Mouse (Mus musculus) midbrain, embryonic 13.5 days (tissue): ENCODE results near the gene Vwa3a. TPM values are rescaled to one million over a fixed set of nuclear protein-coding genes. Genes with fewer than 3 reads are reported as not detected.

Source experiments
- ATAC-seq: fragments of 200-750 bp; cut with Nextera tagmentation; 2 replicates; pipeline ENCODE4 v1.8.0; 2017; ENCODE audit warnings: mild to moderate bottlenecking, moderate TSS enrichment, moderate library complexity
- H3K27ac ChIP-seq: fragments of 300-500 bp; sonication (generic); 2 replicates; pipeline ENCODE4 v1.5.1; 2015; ENCODE audit warnings: inconsistent platforms, mild to moderate bottlenecking, moderate library complexity
- H3K27me3 ChIP-seq: fragments of 300-500 bp; sonication (generic); 2 replicates; pipeline ENCODE4 v1.6.1; 2015; ENCODE audit warnings: mild to moderate bottlenecking, inconsistent platforms
- H3K36me3 ChIP-seq: fragments of 300-500 bp; sonication (generic); 2 replicates; pipeline ENCODE4 v1.6.1; 2015; ENCODE audit warnings: mild to moderate bottlenecking, inconsistent platforms
- H3K4me1 ChIP-seq: fragments of 300-500 bp; sonication (generic); replicated peaks from 2 replicates; pipeline ENCODE4 v1.6.1; 2015; ENCODE audit warnings: inconsistent platforms
- H3K4me2 ChIP-seq: fragments of 300-500 bp; sonication (generic); replicated peaks from 2 replicates; pipeline ENCODE4 v1.6.1; 2015; ENCODE audit warnings: moderate library complexity, mild to moderate bottlenecking, inconsistent platforms
- H3K4me3 ChIP-seq: fragments of 300-500 bp; sonication (generic); replicated peaks from 2 replicates; pipeline ENCODE4 v1.5.1; 2015; ENCODE audit warnings: mild to moderate bottlenecking, inconsistent platforms
- H3K9ac ChIP-seq: fragments of 300-500 bp; sonication (generic); replicated peaks from 2 replicates; pipeline ENCODE4 v1.6.1; 2015; ENCODE audit warnings: mild to moderate bottlenecking, inconsistent platforms
- H3K9me3 ChIP-seq: fragments of 300-500 bp; sonication (generic); 2 replicates; pipeline ENCODE4 v1.6.1; 2016; ENCODE audit warnings: mild to moderate bottlenecking, inconsistent platforms
- WGBS: fragments of 180-500 bp; shearing (Covaris S2); methylation state at CpG from one replicate; pipeline ENCODE4 v1.1.7; 2015; 5-methylcytosine and 5-hydroxymethylcytosine counted together
- polyA plus RNA-seq: library from polyadenylated mRNA; unstranded; fragments of >200 nt; fragmentation: Nextera tagmentation; extraction: Ambion mirVana; gene quantifications from 2 replicates; pipeline ENCODE4 v1.2.1, GENCODE M21; 2015

Vwa3a gene
- polyA plus RNA-seq, 1 experiment from 2014 or later: 1.2 TPM

DNA sequence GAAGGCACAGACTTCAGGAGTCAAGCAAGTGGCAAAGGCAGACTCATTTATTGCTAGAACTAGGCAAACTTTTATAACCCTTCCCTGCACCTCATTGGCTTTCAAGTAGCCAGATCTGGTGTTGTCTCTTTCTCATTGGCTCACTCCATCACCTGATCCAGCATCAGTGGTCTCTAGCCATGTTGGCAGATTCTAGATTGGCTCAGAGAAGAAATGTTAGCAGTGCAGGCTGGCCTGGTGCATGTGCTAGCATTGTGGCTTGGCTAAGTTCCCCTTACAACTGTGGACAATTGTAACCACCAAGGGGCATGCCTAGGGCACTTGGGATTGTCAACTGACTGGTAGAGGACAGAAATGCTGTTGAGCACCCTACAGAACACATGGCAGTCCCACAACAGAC lies 12.2 kb downstream of the Vwa3a start:
- Histone ChIP-seq H3K4me2 (no peak overlapping the region), H3K4me1 (no peaks in the 10 kb centered on the region)

DNA sequence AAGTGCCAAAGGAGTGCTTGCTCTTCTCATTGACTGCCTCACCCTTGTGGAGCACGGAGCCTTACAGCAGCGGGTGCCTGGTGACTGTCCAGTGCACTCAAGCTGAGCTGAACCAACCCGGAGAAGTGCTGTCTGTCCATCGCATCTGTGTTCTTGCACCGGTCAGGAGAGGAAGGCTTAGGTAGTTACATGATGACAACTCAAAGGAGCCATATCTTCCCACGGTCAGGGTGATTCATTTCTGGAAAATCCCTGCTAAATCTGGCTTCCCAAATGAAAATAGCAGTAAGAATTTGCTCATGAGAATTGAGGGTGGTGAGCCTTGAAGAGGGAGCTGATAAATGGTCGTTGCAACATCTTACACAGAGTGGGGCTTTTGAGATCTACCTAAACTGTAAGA lies 12.8 kb downstream of the Vwa3a start:
- Histone ChIP-seq H3K27me3 (no peaks in the 10 kb centered on the region), H3K4me3 (no peak overlapping the region), H3K4me1 (no peaks in the 10 kb centered on the region), H3K9me3 (no peaks in the 10 kb centered on the region), H3K9ac (no peak overlapping the region), H3K36me3 (no peaks in the 10 kb centered on the region), H3K4me2 (no peak overlapping the region), H3K27ac (no peak overlapping the region)
- no peak for ATAC-seq
- WGBS: 88% methylated on average over 7 of the region's 7 CpGs

More for the DNA sequence above, 12.2 kb downstream of the Vwa3a start:
- Histone ChIP-seq H3K27ac (no peak overlapping the region), H3K9me3 (no peaks in the 10 kb centered on the region), H3K27me3 (no peaks in the 10 kb centered on the region), H3K36me3 (no peaks in the 10 kb centered on the region), H3K4me3 (no peak overlapping the region), H3K9ac (no peak overlapping the region)
- no peak for ATAC-seq

DNA sequence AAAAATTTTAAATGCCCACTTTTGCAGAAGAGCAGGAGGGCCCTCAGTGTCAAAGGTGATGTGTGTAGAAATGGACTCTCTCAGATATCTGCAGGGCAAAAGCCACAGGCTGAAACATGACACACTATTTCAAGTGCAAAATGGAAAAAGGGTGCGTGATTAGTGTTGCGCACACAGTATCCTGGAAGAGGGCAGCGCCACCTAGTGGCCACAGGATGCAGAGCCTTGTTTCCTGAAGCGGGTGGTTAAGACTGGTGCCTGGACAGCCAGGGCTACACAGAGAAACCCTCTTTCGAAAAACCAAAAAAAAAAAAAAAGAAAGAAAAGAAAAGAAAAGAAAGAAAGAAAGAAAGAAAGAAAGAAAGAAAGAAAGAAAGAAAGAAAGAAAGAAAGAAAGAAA lies 15.6 kb downstream of the Vwa3a start:
- no peak overlapping the region for H3K4me2 ChIP-seq

DNA sequence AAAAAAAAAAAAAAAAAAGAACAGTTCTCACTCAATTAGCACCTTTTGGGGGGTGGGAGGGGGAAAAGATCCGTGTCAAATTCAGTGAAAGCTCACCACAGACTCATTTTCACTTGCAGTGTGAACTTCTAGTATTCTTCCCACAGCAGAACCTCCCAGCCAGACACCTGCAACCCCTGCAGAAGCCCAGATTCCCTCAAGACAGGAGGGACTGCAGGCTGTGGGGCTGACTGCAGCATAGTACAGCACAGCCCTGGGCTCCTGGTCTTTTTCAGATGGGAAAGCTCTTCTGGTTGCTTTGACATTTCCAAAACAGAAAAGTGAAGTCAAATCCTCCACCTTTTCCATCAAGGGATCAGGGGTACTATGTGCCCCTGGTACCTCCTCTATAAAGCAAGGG lies 28.3 kb downstream of the Vwa3a start:
- Histone ChIP-seq H3K4me3 (no peak overlapping the region), H3K27me3 (no peaks in the 10 kb centered on the region), H3K36me3 (no peaks in the 10 kb centered on the region), H3K27ac (no peak overlapping the region), H3K4me1 (peaks cover 5% of the 10 kb centered on the region; the same call in 1 of the 2 replicates), H3K9ac (no peak overlapping the region), H3K4me2 (no peak overlapping the region), H3K9me3 (no peaks in the 10 kb centered on the region)
- ATAC-seq: no peak
- WGBS: 0% methylated on average over 1 of the region's 1 CpGs

More for the DNA sequence above, 15.6 kb downstream of the Vwa3a start:
- 11% methylated on average over 5 of the region's 5 CpGs for WGBS
- Histone ChIP-seq H3K27me3 (no peaks in the 10 kb centered on the region), H3K4me1 (no peaks in the 10 kb centered on the region), H3K9me3 (no peaks in the 10 kb centered on the region), H3K4me3 (no peak overlapping the region), H3K36me3 (no peaks in the 10 kb centered on the region), H3K27ac (no peak overlapping the region), H3K9ac (no peak overlapping the region)
- ATAC-seq: peak; percentile 86

DNA sequence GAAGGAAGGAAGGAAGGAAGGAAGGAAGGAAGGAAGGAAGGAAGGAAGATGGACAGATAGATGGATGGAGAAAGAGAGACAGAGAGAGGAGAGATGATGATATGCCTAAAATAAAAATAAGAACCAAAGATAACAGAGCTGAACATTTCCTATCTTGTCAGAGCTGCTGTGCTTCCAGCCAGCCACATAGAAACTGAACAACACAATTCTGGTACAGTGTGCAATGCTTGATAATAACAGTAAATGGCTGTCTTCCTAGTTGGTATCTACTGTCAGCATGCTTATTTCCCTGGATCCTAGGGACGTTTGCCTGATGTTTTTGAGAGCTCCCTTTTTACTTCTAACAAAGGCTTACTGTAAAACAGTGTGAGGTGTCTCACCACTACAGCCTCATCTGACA lies 32.3 kb downstream of the Vwa3a start:
- Histone ChIP-seq H3K4me1 (peaks cover 5% of the 10 kb centered on the region; the same call in 1 of the 2 replicates), H3K27me3 (no peaks in the 10 kb centered on the region), H3K9ac (no peak overlapping the region), H3K4me3 (no peak overlapping the region), H3K36me3 (no peaks in the 10 kb centered on the region), H3K9me3 (no peaks in the 10 kb centered on the region), H3K4me2 (no peak overlapping the region), H3K27ac (no peak overlapping the region)
- 48% methylated on average over 1 of the region's 1 CpGs for WGBS
- ATAC-seq: no peak

DNA sequence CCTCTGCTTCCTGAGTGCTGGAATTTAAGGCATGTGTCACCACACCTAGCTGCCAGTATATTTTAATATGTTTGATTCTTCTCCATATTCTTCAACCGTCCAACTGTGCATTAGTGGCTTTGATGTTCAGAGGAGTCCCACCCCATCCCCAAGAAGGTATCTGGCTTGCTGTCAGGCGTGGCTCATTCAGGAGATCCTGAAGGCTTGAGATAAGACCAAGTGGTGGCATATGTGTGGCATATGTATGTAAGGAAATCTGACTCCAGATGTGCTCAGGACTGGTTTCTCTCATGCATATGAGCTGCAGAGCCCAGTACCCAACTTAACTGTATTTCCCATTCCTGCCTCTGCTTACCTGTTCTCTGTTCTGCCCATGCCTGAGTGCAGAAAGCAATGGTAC lies 38.9 kb downstream of the Vwa3a start:
- H3K4me1 ChIP-seq: no peaks in the 10 kb centered on the region
- no peak for ATAC-seq
- no peaks in the 10 kb centered on the region for H3K27me3 ChIP-seq

DNA sequence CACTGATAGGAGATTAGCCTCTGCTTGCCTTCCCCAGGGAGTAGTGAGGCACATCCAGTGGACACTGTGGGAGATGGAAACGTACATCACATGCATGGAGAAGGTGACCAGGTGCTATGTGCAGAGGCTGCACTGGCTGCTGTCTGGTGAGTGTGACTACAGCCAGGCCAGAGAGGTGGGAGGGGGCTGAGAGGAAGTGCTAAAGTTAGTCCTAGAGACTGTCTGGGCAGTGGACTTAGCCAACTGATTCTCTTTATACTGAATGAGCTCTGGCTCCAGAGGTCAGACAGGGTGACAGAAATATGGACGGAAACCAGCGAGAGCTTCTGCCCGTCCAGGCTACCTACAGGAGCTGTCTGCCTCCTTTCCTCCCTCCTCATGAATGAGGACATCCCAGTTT lies 56.4 kb downstream of the Vwa3a start:
- WGBS: 83% methylated on average over 4 of the region's 4 CpGs

More for the DNA sequence above, 38.9 kb downstream of the Vwa3a start:
- no peaks in the 10 kb centered on the region for H3K36me3 ChIP-seq
- H3K4me3 ChIP-seq: no peak overlapping the region
- no peaks in the 10 kb centered on the region for H3K9me3 ChIP-seq
- no peak overlapping the region for H3K27ac ChIP-seq
- H3K9ac ChIP-seq: no peak overlapping the region
- H3K4me2 ChIP-seq: no peak overlapping the region
- WGBS: 73% methylated on average over 2 of the region's 2 CpGs

DNA sequence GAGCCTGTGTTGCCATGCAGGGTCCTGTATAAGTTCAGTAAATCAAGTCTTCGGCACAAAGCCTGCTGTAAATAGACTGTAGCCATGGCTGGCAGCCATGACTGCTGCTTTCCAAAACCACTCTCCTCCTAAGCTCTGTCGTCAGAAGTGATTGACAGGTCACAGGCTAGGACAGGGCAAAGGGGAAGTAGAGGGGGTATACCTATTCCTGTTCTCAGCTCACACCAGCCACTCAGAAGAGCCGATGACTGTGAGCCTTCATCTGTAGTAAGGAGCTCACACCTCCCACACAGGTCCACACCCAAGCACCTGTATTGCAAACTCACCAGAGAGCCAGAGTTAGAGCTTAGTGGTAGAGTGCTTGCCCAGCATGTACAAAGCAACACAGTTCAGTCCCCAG lies 57.3 kb downstream of the Vwa3a start:
- H3K4me3 ChIP-seq: no peak overlapping the region
- no peak overlapping the region for H3K9ac ChIP-seq
- no peak for ATAC-seq
- no peak overlapping the region for H3K4me2 ChIP-seq
- no peak overlapping the region for H3K27ac ChIP-seq
- H3K9me3 ChIP-seq: no peaks in the 10 kb centered on the region
- H3K27me3 ChIP-seq: no peaks in the 10 kb centered on the region
- WGBS: 83% methylated on average over 3 of the region's 3 CpGs
- no peaks in the 10 kb centered on the region for H3K4me1 ChIP-seq
- H3K36me3 ChIP-seq: no peaks in the 10 kb centered on the region

More for the DNA sequence above, 56.4 kb downstream of the Vwa3a start:
- Histone ChIP-seq H3K9me3 (no peaks in the 10 kb centered on the region), H3K36me3 (no peaks in the 10 kb centered on the region), H3K27ac (no peak overlapping the region), H3K27me3 (no peaks in the 10 kb centered on the region), H3K4me1 (no peaks in the 10 kb centered on the region), H3K9ac (no peak overlapping the region), H3K4me3 (no peak overlapping the region), H3K4me2 (no peak overlapping the region)
- ATAC-seq: no peak

DNA sequence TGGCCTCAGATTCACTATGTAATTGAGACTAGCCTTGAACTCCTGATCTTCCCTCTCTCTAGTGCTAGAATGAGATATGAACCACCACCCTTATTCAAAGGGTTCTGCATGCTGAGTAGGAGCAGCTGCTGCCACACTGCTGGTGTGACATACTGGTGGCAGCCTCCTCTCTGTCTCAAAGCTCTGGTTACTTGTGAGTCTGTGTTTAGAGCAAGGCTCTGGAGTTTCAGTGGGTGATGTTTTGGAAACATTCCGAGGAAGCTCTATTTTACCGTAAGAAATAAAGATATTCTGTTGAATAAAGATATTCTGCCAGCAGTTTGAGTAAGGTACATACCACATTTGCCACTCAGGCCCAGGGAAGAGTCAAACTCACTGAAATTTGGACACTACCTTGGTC lies 64.2 kb downstream of the Vwa3a start:
- Histone ChIP-seq H3K4me3 (no peak overlapping the region), H3K4me1 (no peaks in the 10 kb centered on the region), H3K36me3 (no peaks in the 10 kb centered on the region), H3K9ac (no peak overlapping the region), H3K27ac (no peak overlapping the region), H3K4me2 (no peak overlapping the region), H3K27me3 (no peaks in the 10 kb centered on the region), H3K9me3 (no peaks in the 10 kb centered on the region)
- ATAC-seq: no peak
- 96% methylated on average over 2 of the region's 2 CpGs for WGBS

DNA sequence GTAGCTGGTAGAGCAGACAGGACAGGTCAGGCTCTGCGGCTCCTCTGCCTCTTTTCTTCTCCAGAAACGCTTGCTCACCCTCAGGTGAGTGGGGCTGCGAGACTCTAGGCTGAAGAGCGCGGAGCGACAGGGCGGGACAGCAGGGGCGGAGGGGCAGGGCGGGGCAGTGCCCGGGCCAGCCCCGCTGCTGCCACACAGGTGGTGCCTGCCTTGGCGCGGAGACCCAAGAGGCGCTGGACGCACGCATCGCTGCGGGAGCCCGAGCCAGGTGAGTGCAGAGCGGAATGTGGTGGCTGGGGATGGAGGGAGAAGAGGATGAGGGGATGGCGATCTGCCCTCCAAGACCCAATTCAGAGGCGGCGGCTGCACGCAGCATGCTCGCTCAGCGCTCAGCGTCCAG lies 70.6 kb downstream of the Vwa3a start:
- ATAC-seq: no peak

DNA sequence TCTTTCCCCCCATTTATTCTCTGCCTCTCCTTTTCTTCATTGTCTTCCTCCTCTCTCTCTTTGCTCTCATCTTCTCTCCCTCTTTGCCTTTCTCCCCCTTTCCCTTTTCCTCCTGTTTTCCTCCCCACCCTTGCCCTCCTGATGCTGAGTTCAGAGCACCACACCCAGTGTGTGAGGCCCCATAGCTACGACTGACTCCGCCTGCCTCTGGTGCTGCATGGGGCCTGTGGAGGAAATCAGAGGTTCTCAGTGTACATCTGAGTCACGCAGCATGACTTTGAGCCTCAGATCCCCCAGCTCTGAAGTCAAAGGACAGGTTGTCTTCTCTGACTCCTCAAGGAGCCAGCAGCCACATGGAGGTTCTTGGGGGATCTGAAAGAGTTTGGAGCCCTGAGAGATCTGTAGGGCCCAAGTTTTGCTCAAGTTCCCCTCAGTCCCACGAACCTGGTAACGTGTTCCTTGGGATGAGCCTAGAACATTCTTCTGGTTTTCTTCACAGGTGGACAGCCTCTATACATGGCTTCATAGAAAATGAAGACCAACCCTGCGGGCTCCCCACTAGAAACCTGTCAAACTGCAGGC lies 72.8 kb downstream of the Vwa3a start, which contains the start of gene Gm5737:
Gene Gm5737, plus strand, starts transcription at position 532 of the 582 bp plus-strand sequence.
- Histone ChIP-seq H3K9ac (no peak within 1 kb of the TSS), H3K27me3 (peaks cover 9% of the 10 kb centered on the region), H3K27ac (no peak within 1 kb of the TSS), H3K4me1 (peaks cover 5% of the 10 kb centered on the region), H3K4me3 (no peak within 1 kb of the TSS), H3K4me2 (no peak within 1 kb of the TSS), H3K36me3 (no peaks in the 10 kb centered on the region), H3K9me3 (no peaks in the 10 kb centered on the region)
- ATAC-seq: no peak
- WGBS: 83% methylated on average over 6 of the region's 6 CpGs

More for the DNA sequence above, 70.6 kb downstream of the Vwa3a start:
- Histone ChIP-seq H3K9ac (peak overlapping the region; percentile 42), H3K27me3 (peaks cover 9% of the 10 kb centered on the region), H3K4me1 (peaks cover 5% of the 10 kb centered on the region), H3K36me3 (no peaks in the 10 kb centered on the region), H3K4me3 (peak overlapping the region; percentile 30), H3K9me3 (no peaks in the 10 kb centered on the region), H3K27ac (no peak overlapping the region), H3K4me2 (peak overlapping the region; percentile 54)
- WGBS: 4% methylated on average over 26 of the region's 27 CpGs

DNA sequence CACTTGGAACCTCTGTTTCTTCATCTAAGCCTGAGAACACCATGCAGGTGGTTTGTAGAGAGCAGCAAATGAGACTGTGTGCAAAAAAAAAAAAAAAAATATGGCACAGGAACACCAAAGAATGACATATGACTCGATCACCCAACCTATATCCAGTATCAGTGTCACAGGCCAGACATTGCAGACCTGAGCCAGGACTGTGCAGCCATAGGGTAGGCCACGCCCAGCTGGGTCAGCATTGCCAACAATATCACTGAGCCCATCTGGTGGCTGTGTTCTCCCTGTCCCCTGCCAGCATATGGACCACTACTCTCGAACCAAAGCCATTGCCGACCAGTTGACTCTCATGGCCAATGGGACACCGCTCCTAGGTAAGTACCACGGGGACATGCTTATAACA lies 78.4 kb downstream of the Vwa3a start:
- 87% methylated on average over 6 of the region's 6 CpGs for WGBS

DNA sequence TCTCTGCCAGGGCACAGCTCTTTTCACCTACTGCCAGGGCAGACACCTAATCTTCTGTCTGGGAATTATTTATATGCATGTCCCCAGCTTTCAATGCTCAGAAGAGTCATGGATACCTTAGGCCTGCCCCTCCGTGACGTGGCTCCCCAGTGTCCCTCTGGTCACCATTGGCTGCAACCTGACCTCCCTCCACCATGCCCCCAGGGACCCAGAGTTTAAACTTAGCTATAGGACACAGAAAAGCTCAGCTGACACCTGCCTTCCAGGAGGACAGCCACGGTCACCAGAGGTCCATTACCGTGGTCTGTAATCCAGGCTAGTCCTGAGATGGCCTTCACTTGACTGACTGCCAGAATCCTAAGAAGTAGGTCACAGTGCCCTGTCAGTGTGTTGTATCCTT lies 80.3 kb downstream of the Vwa3a start:
- no peaks in the 10 kb centered on the region for H3K4me1 ChIP-seq
- no peak for ATAC-seq
- 94% methylated on average over 4 of the region's 4 CpGs for WGBS
- H3K27ac ChIP-seq: no peak overlapping the region
- H3K4me2 ChIP-seq: no peak overlapping the region
- no peak overlapping the region for H3K9ac ChIP-seq
- no peaks in the 10 kb centered on the region for H3K36me3 ChIP-seq
- 0 out of 2 replicates have a peak, but pooled peaks cover 2% of the 10 kb centered on the region for H3K27me3 ChIP-seq
- H3K9me3 ChIP-seq: no peaks in the 10 kb centered on the region
- H3K4me3 ChIP-seq: no peak overlapping the region

More for the DNA sequence above, 78.4 kb downstream of the Vwa3a start:
- H3K9me3 ChIP-seq: no peaks in the 10 kb centered on the region
- H3K36me3 ChIP-seq: no peaks in the 10 kb centered on the region
- no peaks in the 10 kb centered on the region for H3K4me1 ChIP-seq
- no peak overlapping the region for H3K9ac ChIP-seq
- H3K27me3 ChIP-seq: no peaks in the 10 kb centered on the region
- H3K4me3 ChIP-seq: no peak overlapping the region
- no peak overlapping the region for H3K27ac ChIP-seq
- no peak overlapping the region for H3K4me2 ChIP-seq
- no peak for ATAC-seq
